Mouse (Mus musculus) lung, embryonic 16.5 days (tissue): ENCODE results near the gene Tmem88b. TPM values are rescaled to one million over a fixed set of nuclear protein-coding genes. Genes with fewer than 3 reads are reported as not detected.
"Not testable (repeated sequence)": the region's sequence is repeated elsewhere in the genome, so short reads cannot be mapped to it uniquely, and the experiment has no call there.

ENCODE experiments used
- ATAC-seq: fragments of 200-750 bp; cut with Nextera tagmentation; 2 replicates; pipeline ENCODE4 v1.8.0; 2017; ENCODE audit warnings: low read depth, mild to moderate bottlenecking, moderate library complexity
- H3K27ac ChIP-seq: fragments of 300-500 bp; sonication (generic); 2 replicates; pipeline ENCODE4 v1.5.1; 2014; ENCODE audit warnings: mild to moderate bottlenecking, control low read depth, low read length
- H3K27me3 ChIP-seq: fragments of 300-500 bp; sonication (generic); 2 replicates; pipeline ENCODE4 v1.6.1; 2014; ENCODE audit warnings: low read depth, low read length, mixed read lengths; ENCODE audit not compliant: control insufficient read depth, insufficient read depth
- H3K36me3 ChIP-seq: fragments of 300-500 bp; sonication (generic); 2 replicates; pipeline ENCODE4 v1.6.1; 2014; ENCODE audit warnings: low read length; ENCODE audit not compliant: control insufficient read depth, insufficient read depth
- H3K4me1 ChIP-seq: fragments of 300-500 bp; sonication (generic); replicated peaks from 2 replicates; pipeline ENCODE4 v1.6.1; 2014; ENCODE audit warnings: low read length, mixed read lengths; ENCODE audit not compliant: control insufficient read depth, insufficient read depth
- H3K4me2 ChIP-seq: fragments of 300-500 bp; sonication (generic); 2 replicates; pipeline ENCODE4 v1.6.1; 2014; ENCODE audit warnings: low read depth, low read length, control low read depth
- H3K4me3 ChIP-seq: fragments of 300-500 bp; sonication (generic); 2 replicates; pipeline ENCODE4 v1.5.1; 2014; ENCODE audit warnings: mild to moderate bottlenecking, low read length, control low read depth
- H3K9ac ChIP-seq: fragments of 300-500 bp; sonication (generic); 2 replicates; pipeline ENCODE4 v1.6.1; 2014; ENCODE audit warnings: low read length, control low read depth
- H3K9me3 ChIP-seq: fragments of 300-500 bp; sonication (generic); 2 replicates; pipeline ENCODE4 v1.6.1; 2016; ENCODE audit warnings: low read length; ENCODE audit not compliant: control insufficient read depth
- WGBS: fragments of 180-500 bp; shearing (Covaris S2); extraction: QIAGEN DNeasy Blood & Tissue Kit; methylation state at CpG from one replicate; pipeline ENCODE4 v1.1.7; 2014; 5-methylcytosine and 5-hydroxymethylcytosine counted together
- polyA plus RNA-seq: library from polyadenylated mRNA; unstranded; fragments of >200 nt; fragmentation: Nextera tagmentation; extraction: Ambion mirVana; gene quantifications from 2 replicates; pipeline ENCODE4 v1.2.1, GENCODE M21; 2015

Tmem88b gene
- polyA plus RNA-seq, 1 experiment from 2014 or later, result 0.21 TPM

- Histone ChIP-seq H3K9ac (no peak overlapping the region), H3K4me1 (no peaks in the 10 kb centered on the region), H3K4me2 (no peak overlapping the region), H3K4me3 (no peak overlapping the region), H3K27me3 (no peaks in the 10 kb centered on the region), H3K27ac (no peak overlapping the region), H3K9me3 (no peaks in the 10 kb centered on the region), H3K36me3 (no peaks in the 10 kb centered on the region)
- WGBS, result 69% methylated on average over 24 of the region's 24 CpGs
- ATAC-seq, result no peak
Observed at GRCm38 (mm10) chr4:155791240-155791933, 5.7 kb upstream of the Tmem88b start.

DNA sequence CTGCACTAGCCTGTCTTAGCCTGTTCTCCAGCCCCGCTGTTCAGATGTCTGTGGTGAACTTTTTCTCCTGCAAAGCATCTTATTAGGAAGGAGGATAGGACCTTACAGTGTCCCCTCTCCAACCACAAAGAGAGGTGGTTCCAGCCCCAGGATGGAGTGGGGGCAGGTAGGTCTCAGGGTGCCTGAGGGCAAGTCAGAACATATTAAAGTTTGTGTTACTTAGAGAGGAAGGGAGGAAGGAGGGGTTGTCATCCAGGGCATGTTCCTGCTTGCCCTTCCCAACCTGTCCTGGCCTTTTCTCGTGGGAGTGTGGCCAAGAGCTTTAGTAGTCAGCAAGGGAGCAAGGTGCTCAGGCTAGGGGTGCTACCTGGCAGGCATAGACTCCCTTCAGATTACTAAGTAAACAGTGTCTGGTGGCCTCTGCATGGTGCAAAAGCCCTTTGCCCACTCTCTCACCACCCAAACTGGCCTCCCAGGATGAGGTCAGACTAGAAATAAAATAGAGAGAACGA is 5.0 kb upstream of the Tmem88b start:
- ATAC-seq, result 0 out of 2 replicates have a peak, but pooled peaks have one; percentile 34
- Histone ChIP-seq H3K4me2 (no peak overlapping the region), H3K4me1 (no peaks in the 10 kb centered on the region), H3K9me3 (no peaks in the 10 kb centered on the region), H3K4me3 (no peak overlapping the region), H3K27me3 (no peaks in the 10 kb centered on the region), H3K36me3 (no peaks in the 10 kb centered on the region), H3K9ac (no peak overlapping the region), H3K27ac (no peak overlapping the region)
- 51% methylated on average over 3 of the region's 3 CpGs for WGBS

GRCm38 (mm10) chr4:155790021-155790489 is 4.4 kb upstream of the Tmem88b start, which contains the start of gene Ankrd65:
Gene Ankrd65 (plus strand): TSS chr4:155790439.
- H3K9ac ChIP-seq, result no peak within 1 kb of the TSS
- no peaks in the 10 kb centered on the region for H3K36me3 ChIP-seq

GRCm38 (mm10) chr4:155788833-155789232 is 3.2 kb upstream of the Tmem88b start:
- H3K27ac ChIP-seq, H3K27me3 ChIP-seq, H3K36me3 ChIP-seq, H3K9ac ChIP-seq, H3K4me2 ChIP-seq, H3K4me1 ChIP-seq, ATAC-seq, H3K9me3 ChIP-seq, H3K4me3 ChIP-seq: not testable (repeated sequence)
- 71% methylated on average over 4 of the region's 4 CpGs for WGBS

More at GRCm38 (mm10) chr4:155790021-155790489, 4.4 kb upstream of the Tmem88b start, which contains the start of gene Ankrd65:
- no peaks in the 10 kb centered on the region for H3K27me3 ChIP-seq
- H3K27ac ChIP-seq, result no peak within 1 kb of the TSS
- H3K9me3 ChIP-seq, result no peaks in the 10 kb centered on the region
- H3K4me2 ChIP-seq, result no peak within 1 kb of the TSS
- H3K4me3 ChIP-seq, result no peak within 1 kb of the TSS
- WGBS, result 69% methylated on average over 3 of the region's 3 CpGs
- no peak for ATAC-seq
- no peaks in the 10 kb centered on the region for H3K4me1 ChIP-seq

DNA sequence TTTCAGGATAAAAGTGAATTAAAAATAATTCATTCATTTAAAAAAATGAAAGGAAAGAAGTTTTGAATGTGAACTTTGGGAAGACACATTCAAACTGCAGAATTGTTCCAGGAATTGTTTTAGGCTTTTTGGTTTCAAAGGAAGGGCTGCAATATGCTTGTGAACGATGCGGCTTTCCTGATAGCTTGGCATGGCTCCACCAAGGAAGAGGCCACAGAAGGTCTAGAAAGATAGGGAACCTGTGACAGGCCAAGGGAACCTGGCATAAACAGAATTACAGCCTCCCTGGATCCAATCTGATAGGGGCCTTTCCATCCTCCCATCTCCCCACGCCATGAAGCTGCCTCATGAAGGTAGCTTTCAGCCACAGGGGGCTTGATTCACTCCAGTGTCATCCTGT is 2.6 kb upstream of the Tmem88b start:
- no peak for ATAC-seq

DNA sequence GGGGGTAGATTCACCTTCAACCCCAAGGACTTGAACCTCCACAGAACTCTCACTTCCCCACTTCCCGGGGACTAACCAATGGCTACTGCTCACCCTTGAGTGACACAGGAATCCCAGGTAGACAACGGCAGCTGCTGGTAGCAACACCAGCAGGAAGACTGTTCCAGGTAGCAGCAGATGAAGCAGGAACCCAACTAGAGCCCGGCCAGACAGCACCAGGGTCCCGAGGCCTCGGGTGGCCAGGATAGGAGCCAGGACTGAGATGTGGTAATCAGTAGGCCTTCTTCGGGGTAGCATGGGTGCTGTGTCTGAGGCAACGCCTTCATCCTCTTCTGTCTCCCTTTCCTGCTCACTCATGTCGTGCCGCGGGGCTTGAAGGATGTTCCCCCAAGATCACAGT is 428 bp downstream of the Tmem88b start:
- Histone ChIP-seq H3K4me2 (no peak overlapping the region), H3K4me3 (no peak overlapping the region), H3K27me3 (no peaks in the 10 kb centered on the region), H3K4me1 (peaks cover 12% of the 10 kb centered on the region), H3K9ac (no peak overlapping the region), H3K27ac (no peak overlapping the region), H3K9me3 (no peaks in the 10 kb centered on the region), H3K36me3 (no peaks in the 10 kb centered on the region)
- ATAC-seq, result no peak
- WGBS, result 80% methylated on average over 10 of the region's 10 CpGs

More for the DNA sequence above, 2.6 kb upstream of the Tmem88b start:
- no peaks in the 10 kb centered on the region for H3K27me3 ChIP-seq
- H3K9me3 ChIP-seq, result no peaks in the 10 kb centered on the region
- H3K4me1 ChIP-seq, result peaks cover 8% of the 10 kb centered on the region
- H3K9ac ChIP-seq, result no peak overlapping the region
- no peak overlapping the region for H3K4me3 ChIP-seq
- H3K36me3 ChIP-seq, result no peaks in the 10 kb centered on the region
- WGBS, result 73% methylated on average over 3 of the region's 3 CpGs
- no peak overlapping the region for H3K4me2 ChIP-seq
- H3K27ac ChIP-seq, result no peak overlapping the region

GRCm38 (mm10) chr4:155784081-155784701 is 1.5 kb downstream of the Tmem88b start:
- Histone ChIP-seq H3K27me3 (no peaks in the 10 kb centered on the region), H3K4me3 (peak overlapping the region; percentile 71), H3K4me2 (peak overlapping the region; percentile 92), H3K9me3 (no peaks in the 10 kb centered on the region), H3K4me1 (peaks cover 12% of the 10 kb centered on the region), H3K9ac (peak overlapping the region; percentile 89), H3K27ac (peak overlapping the region; percentile 68), H3K36me3 (no peaks in the 10 kb centered on the region)
- ATAC-seq, result peak; percentile 92
- under 1% methylated on average over 52 of the region's 52 CpGs for WGBS

GRCm38 (mm10) chr4:155783486-155784080 is 2.1 kb downstream of the Tmem88b start:
- Histone ChIP-seq H3K4me3 (peak overlapping the region; percentile 71), H3K4me1 (peaks cover 12% of the 10 kb centered on the region), H3K27ac (no peak overlapping the region), H3K9ac (peak overlapping the region; percentile 89), H3K27me3 (no peaks in the 10 kb centered on the region), H3K9me3 (no peaks in the 10 kb centered on the region), H3K36me3 (no peaks in the 10 kb centered on the region), H3K4me2 (peak overlapping the region; percentile 92)
- no peak for ATAC-seq
- 33% methylated on average over 16 of the region's 16 CpGs for WGBS

- 0 out of 2 replicates have a peak, but pooled peaks have one; percentile 15 for ATAC-seq
- H3K4me3 ChIP-seq, result no peak overlapping the region
- H3K4me2 ChIP-seq, result no peak overlapping the region
- H3K36me3 ChIP-seq, result no peaks in the 10 kb centered on the region
- H3K9ac ChIP-seq, result no peak overlapping the region
- H3K27ac ChIP-seq, result peak overlapping the region; percentile 19
- H3K4me1 ChIP-seq, result peaks cover 30% of the 10 kb centered on the region
- no peaks in the 10 kb centered on the region for H3K27me3 ChIP-seq
- WGBS, result 6% methylated on average over 6 of the region's 6 CpGs
- no peaks in the 10 kb centered on the region for H3K9me3 ChIP-seq
Observed at GRCm38 (mm10) chr4:155780895-155781294, 4.8 kb downstream of the Tmem88b start.
